Mouse (Mus musculus): ENCODE data around the gene Trpc3. TPM values are rescaled to one million over a fixed set of nuclear protein-coding genes. Genes with fewer than 3 reads are reported as not detected.

Gene Trpc3
- total and polyA plus RNA-seq, 3 experiments: not detected

DNA sequence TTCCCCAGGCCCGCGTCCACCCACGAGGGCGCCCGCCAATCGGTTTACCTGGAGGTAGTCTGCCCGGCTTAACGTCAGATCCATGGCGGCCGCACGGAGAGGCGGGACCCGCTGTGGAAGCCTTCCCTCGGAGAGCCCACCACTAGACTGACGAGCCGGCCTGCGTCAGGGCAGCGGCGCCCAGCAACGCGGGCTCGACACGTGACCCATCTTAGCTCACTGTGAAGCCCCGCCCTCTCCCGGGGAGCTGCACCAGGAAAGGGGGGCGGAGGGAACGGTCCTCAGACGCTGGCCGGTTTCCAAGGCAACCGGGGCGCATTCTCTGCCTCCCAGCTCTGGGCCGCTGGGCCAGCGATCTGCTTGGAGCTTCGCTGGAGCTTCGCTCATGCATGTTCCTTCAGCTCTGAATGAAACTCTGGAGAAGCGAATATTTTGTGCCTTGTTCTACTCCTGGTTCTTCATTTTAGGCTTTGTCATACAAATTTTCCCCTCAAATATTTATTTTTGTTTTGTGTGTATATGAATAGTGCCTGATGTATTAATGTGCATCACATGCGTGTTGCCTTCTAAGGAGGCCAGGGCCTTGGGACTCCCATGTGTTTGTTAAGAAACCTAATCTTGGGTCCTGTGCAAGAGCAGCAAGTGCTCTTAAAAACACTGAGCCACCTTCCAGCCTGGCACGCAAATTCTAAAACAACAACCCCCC lies 76.6 kb downstream of the Trpc3 start, which contains the start of gene Bbs7:
Bbs7 (minus strand) TSS at position 276 of the 706 bp plus-strand sequence.
- no peak for DNase-seq (ENCODE audit: low read depth, low spot score)
- no peak within 1 kb of the TSS for H3K9ac ChIP-seq (ENCODE audit: control insufficient read depth, low read depth, low read length, poor library complexity, severe bottlenecking)
- no peaks in the 10 kb centered on the region for H3K9me3 ChIP-seq (replicated peaks; ENCODE audit: insufficient read depth, low read length)
- H3K4me1 ChIP-seq (ENCODE audit: control insufficient read depth in 1 of 2, insufficient read depth in 2 of 2, low read length in 2 of 2): no peaks in the 10 kb centered on the region
- H3K36me3 ChIP-seq (ENCODE audit: control insufficient read depth in 1 of 2, insufficient read depth in 2 of 2, low read length in 2 of 2): no peaks in the 10 kb centered on the region
- TF ChIP-seq CTCF (IDR thresholded peaks at IDR 0.05 in 2 of 3, conservative IDR thresholded peaks at IDR 0.05 in 1 of 3; ENCODE audit: control insufficient read depth in 1 of 3, insufficient read depth in 1 of 3, low read depth in 2 of 3, low read length in 3 of 3, poor library complexity in 1 of 3, severe bottlenecking in 1 of 3): no peak
- no peak for TF ChIP-seq NRF1 (IDR thresholded peaks at IDR 0.05; ENCODE audit: insufficient read depth, low read depth, low read length, poor library complexity, severe bottlenecking)
- TF ChIP-seq ETS1 (IDR thresholded peaks at IDR 0.05; ENCODE audit: low read depth, low read length): no peak
- no peak for TF ChIP-seq MAFK (IDR thresholded peaks at IDR 0.05; ENCODE audit: borderline replicate concordance, low read depth, low read length)
- TF ChIP-seq USF1 (IDR thresholded peaks at IDR 0.05; ENCODE audit: low read depth, low read length): no peak
- no peak for TF ChIP-seq SIN3A (IDR thresholded peaks at IDR 0.05; ENCODE audit: low read length)
- no peak for TF ChIP-seq ZMIZ1 (IDR thresholded peaks at IDR 0.05; ENCODE audit: low read depth, low read length)
- no peak for TF ChIP-seq RAD21 (IDR thresholded peaks at IDR 0.05; ENCODE audit: low read depth, low read length)
- no peak within 1 kb of the TSS for H3K4me3 ChIP-seq (ENCODE audit: control insufficient read depth in 1 of 2, insufficient read depth in 1 of 2, low read depth in 2 of 2, low read length in 2 of 2)
- no peaks in the 10 kb centered on the region for H3K79me2 ChIP-seq (ENCODE audit: control insufficient read depth, insufficient read depth, low read length, poor library complexity)
- no peak within 1 kb of the TSS for H3K27ac ChIP-seq (ENCODE audit: control insufficient read depth, low read depth, low read length)
- peaks cover 2% of the 10 kb centered on the region in 2 experiments; a peak in 2 of 4 replicates for H3K27me3 ChIP-seq (ENCODE audit: control insufficient read depth in 1 of 2, insufficient read depth in 2 of 2, low read length in 2 of 2)

DNA sequence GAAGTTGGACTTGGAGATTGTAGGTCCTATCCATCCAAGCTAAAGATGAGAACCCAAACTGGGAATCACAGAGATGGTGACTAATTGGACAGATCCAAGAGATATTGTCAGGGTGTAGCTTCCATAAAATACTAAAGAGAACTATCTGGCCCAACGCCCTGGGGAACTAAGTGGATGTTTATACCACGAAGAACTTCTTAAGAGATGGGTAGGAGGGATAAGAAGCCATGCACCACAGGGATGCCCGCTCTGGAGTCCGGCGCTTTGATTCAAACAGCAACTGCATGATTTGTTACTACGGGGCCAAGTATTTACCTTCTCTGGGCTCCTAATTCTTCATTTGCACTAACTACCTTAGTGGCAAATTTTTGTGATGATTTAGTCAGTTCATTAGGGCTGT lies 77.3 kb downstream of the Trpc3 start:
- Histone ChIP-seq H3K9me3 (replicated peaks; ENCODE audit: insufficient read depth, low read length) (no peaks in the 10 kb centered on the region), H3K4me1 (ENCODE audit: control insufficient read depth in 1 of 2, insufficient read depth in 2 of 2, low read length in 2 of 2) (no peaks in the 10 kb centered on the region), H3K4me3 (ENCODE audit: control insufficient read depth in 1 of 2, insufficient read depth in 1 of 2, low read depth in 2 of 2, low read length in 2 of 2) (no peak overlapping the region), H3K9ac (ENCODE audit: control insufficient read depth, low read depth, low read length, poor library complexity, severe bottlenecking) (no peak overlapping the region), H3K27me3 (ENCODE audit: control insufficient read depth in 1 of 2, insufficient read depth in 2 of 2, low read length in 2 of 2) (peaks cover 2% of the 10 kb centered on the region in 2 experiments; a peak in 2 of 4 replicates), H3K27ac (ENCODE audit: control insufficient read depth, low read depth, low read length) (no peak overlapping the region), H3K36me3 (ENCODE audit: control insufficient read depth in 1 of 2, insufficient read depth in 2 of 2, low read length in 2 of 2) (no peaks in the 10 kb centered on the region), H3K79me2 (ENCODE audit: control insufficient read depth, insufficient read depth, low read length, poor library complexity) (no peaks in the 10 kb centered on the region)
- no peak for TF ChIP-seq MAZ (IDR thresholded peaks at IDR 0.05; ENCODE audit: low read depth, low read length)
- no peak for TF ChIP-seq POLR2AphosphoS5 (IDR thresholded peaks at IDR 0.05; ENCODE audit: borderline replicate concordance, low read depth, low read length)
- TF ChIP-seq CHD1 (IDR thresholded peaks at IDR 0.05; ENCODE audit: low read depth, low read length): no peak
- no peak for TF ChIP-seq E2F4 (IDR thresholded peaks at IDR 0.05; ENCODE audit: borderline replicate concordance, low read depth, low read length)
- TF ChIP-seq ZMIZ1 (IDR thresholded peaks at IDR 0.05; ENCODE audit: low read depth, low read length): no peak
- no peak for TF ChIP-seq BHLHE40 (IDR thresholded peaks at IDR 0.05; ENCODE audit: borderline replicate concordance, low read depth, low read length)
- TF ChIP-seq CTCF (IDR thresholded peaks at IDR 0.05 in 2 of 3, conservative IDR thresholded peaks at IDR 0.05 in 1 of 3; ENCODE audit: control insufficient read depth in 1 of 3, insufficient read depth in 1 of 3, low read depth in 2 of 3, low read length in 3 of 3, poor library complexity in 1 of 3, severe bottlenecking in 1 of 3): no peak
- TF ChIP-seq RCOR1 (IDR thresholded peaks at IDR 0.05; ENCODE audit: low read depth, low read length): no peak
- TF ChIP-seq NELFE (IDR thresholded peaks at IDR 0.05; ENCODE audit: low read depth, low read length): no peak
- TF ChIP-seq JUND (IDR thresholded peaks at IDR 0.05; ENCODE audit: low read depth, low read length): no peak
- no peak for TF ChIP-seq EP300 (IDR thresholded peaks at IDR 0.05; ENCODE audit: low read depth in 1 of 2, low read length in 2 of 2)
- TF ChIP-seq POLR2AphosphoS2 (IDR thresholded peaks at IDR 0.05; ENCODE audit: low read length): no peak
- TF ChIP-seq CHD2 (IDR thresholded peaks at IDR 0.05; ENCODE audit: low read length): no peak
- TF ChIP-seq TCF12 (IDR thresholded peaks at IDR 0.05; ENCODE audit: low read depth, low read length): no peak
- no peak for TF ChIP-seq GABPA (IDR thresholded peaks at IDR 0.05; ENCODE audit: low read depth, low read length)
- TF ChIP-seq RAD21 (IDR thresholded peaks at IDR 0.05; ENCODE audit: low read depth, low read length): no peak
- TF ChIP-seq HCFC1 (IDR thresholded peaks at IDR 0.05; ENCODE audit: low read depth, low read length): no peak
- DNase-seq (ENCODE audit: low read depth, low spot score): no peak

All from MEL (cell line).